Mouse (Mus musculus) embryonic facial prominence, embryonic 13.5 days (tissue): Measurements from ENCODE around the gene Dgkq. TPM values are rescaled to one million over a fixed set of nuclear protein-coding genes. Genes with fewer than 3 reads are reported as not detected.

Source experiments
- ATAC-seq: fragments of 200-750 bp; cut with Nextera tagmentation; 2 replicates; pipeline ENCODE4 v1.8.0; 2017; ENCODE audit warnings: low read depth; ENCODE audit not compliant: insufficient number of reproducible peaks, insufficient read depth, low FRiP score, low TSS enrichment
- H3K27ac ChIP-seq: fragments of 300-500 bp; sonication (generic); 2 replicates; pipeline ENCODE4 v1.5.1; 2015; ENCODE audit warnings: moderate library complexity, mild to moderate bottlenecking, inconsistent platforms
- H3K27me3 ChIP-seq: fragments of 300-500 bp; sonication (generic); 2 replicates; pipeline ENCODE4 v1.6.1; 2015; ENCODE audit warnings: mild to moderate bottlenecking, inconsistent platforms
- H3K36me3 ChIP-seq: fragments of 300-500 bp; sonication (generic); 2 replicates; pipeline ENCODE4 v1.6.1; 2015; ENCODE audit warnings: mild to moderate bottlenecking, inconsistent platforms
- H3K4me1 ChIP-seq: fragments of 300-500 bp; sonication (generic); 2 replicates; pipeline ENCODE4 v1.6.1; 2015; ENCODE audit warnings: inconsistent platforms
- H3K4me2 ChIP-seq: fragments of 300-500 bp; sonication (generic); 2 replicates; pipeline ENCODE4 v1.6.1; 2015; ENCODE audit warnings: moderate library complexity, mild to moderate bottlenecking, inconsistent platforms
- H3K4me3 ChIP-seq: fragments of 300-500 bp; sonication (generic); 2 replicates; pipeline ENCODE4 v1.5.1; 2015; ENCODE audit warnings: mild to moderate bottlenecking, inconsistent platforms
- H3K9ac ChIP-seq: fragments of 300-500 bp; sonication (generic); 2 replicates; pipeline ENCODE4 v1.6.1; 2015; ENCODE audit warnings: mild to moderate bottlenecking, inconsistent platforms
- H3K9me3 ChIP-seq: fragments of 300-500 bp; sonication (generic); 2 replicates; pipeline ENCODE4 v1.6.1; 2016; ENCODE audit warnings: inconsistent platforms
- WGBS: fragments of 180-500 bp; shearing (Covaris S2); methylation state at CpG from one replicate; pipeline ENCODE4 v1.1.7; 2015; ENCODE audit warnings: mixed read lengths; 5-methylcytosine and 5-hydroxymethylcytosine counted together
- polyA plus RNA-seq: library from polyadenylated mRNA; unstranded; fragments of >200 nt; fragmentation: Nextera tagmentation; extraction: Ambion mirVana; gene quantifications from 2 replicates; pipeline ENCODE4 v1.2.1, GENCODE M21; 2015

Gene Dgkq
- polyA plus RNA-seq, 1 experiment from 2014 or later, result 18.8 TPM

GRCm38 (mm10) chr5:108701341-108702021, 32.0 kb upstream of the Dgkq start:
- Histone ChIP-seq H3K4me1 (peaks cover 47% of the 10 kb centered on the region), H3K27me3 (no peaks in the 10 kb centered on the region), H3K4me3 (no peak overlapping the region), H3K9ac (no peak overlapping the region), H3K4me2 (no peak overlapping the region), H3K27ac (no peak overlapping the region), H3K9me3 (no peaks in the 10 kb centered on the region), H3K36me3 (peaks cover 55% of the 10 kb centered on the region)
- no peak for ATAC-seq
- WGBS, result 56% methylated on average over 10 of the region's 10 CpGs

- Histone ChIP-seq H3K9ac (0 out of 2 replicates have a peak overlapping the region, but pooled peaks have one; percentile 32), H3K27ac (peak overlapping the region; percentile 17; the same call in 1 of the 2 replicates), H3K36me3 (peaks cover 44% of the 10 kb centered on the region), H3K27me3 (no peaks in the 10 kb centered on the region), H3K4me2 (no peak overlapping the region), H3K9me3 (no peaks in the 10 kb centered on the region), H3K4me3 (no peak overlapping the region), H3K4me1 (peaks cover 58% of the 10 kb centered on the region)
- 15% methylated on average over 3 of the region's 3 CpGs for WGBS
- no peak for ATAC-seq
Measured at GRCm38 (mm10) chr5:108700346-108700745, 30.9 kb upstream of the Dgkq start.

GRCm38 (mm10) chr5:108697341-108697753, 27.9 kb upstream of the Dgkq start:
- Histone ChIP-seq H3K27me3 (no peaks in the 10 kb centered on the region), H3K36me3 (peaks cover 16% of the 10 kb centered on the region), H3K4me3 (no peak overlapping the region), H3K27ac (peak overlapping the region; percentile 78), H3K4me1 (peaks cover 64% of the 10 kb centered on the region), H3K4me2 (0 out of 2 replicates have a peak overlapping the region, but pooled peaks have one; percentile 9), H3K9ac (0 out of 2 replicates have a peak overlapping the region, but pooled peaks have one; percentile 57), H3K9me3 (no peaks in the 10 kb centered on the region)
- ATAC-seq, result no peak
- WGBS, result 35% methylated on average over 4 of the region's 4 CpGs

- no peak for ATAC-seq
- Histone ChIP-seq H3K4me2 (peak overlapping the region; percentile 9; the same call in 1 of the 2 replicates), H3K27me3 (no peaks in the 10 kb centered on the region), H3K27ac (peak overlapping the region; percentile 78), H3K9me3 (no peaks in the 10 kb centered on the region), H3K9ac (no peak overlapping the region), H3K4me1 (peaks cover 72% of the 10 kb centered on the region), H3K4me3 (no peak overlapping the region), H3K36me3 (peaks cover 11% of the 10 kb centered on the region)
- WGBS, result 50% methylated on average over 3 of the region's 3 CpGs
Measured at GRCm38 (mm10) chr5:108696542-108696941, 27.1 kb upstream of the Dgkq start.

GRCm38 (mm10) chr5:108695861-108696260, 26.4 kb upstream of the Dgkq start:
- no peaks in the 10 kb centered on the region for H3K27me3 ChIP-seq
- peak overlapping the region; percentile 80; the same call in 1 of the 2 replicates for H3K4me2 ChIP-seq
- 94% methylated on average over 12 of the region's 12 CpGs for WGBS
- no peaks in the 10 kb centered on the region for H3K9me3 ChIP-seq
- H3K4me3 ChIP-seq, result peak overlapping the region; percentile 91
- peaks cover 11% of the 10 kb centered on the region for H3K36me3 ChIP-seq
- peaks cover 68% of the 10 kb centered on the region for H3K4me1 ChIP-seq
- H3K27ac ChIP-seq, result no peak overlapping the region; the same call in 1 of the 2 replicates
- no peak for ATAC-seq
- peak overlapping the region; percentile 87; the same call in 1 of the 2 replicates for H3K9ac ChIP-seq

- H3K27ac ChIP-seq, result peak overlapping the region; percentile 69
- peak overlapping the region; percentile 91 for H3K4me3 ChIP-seq
- WGBS, result under 1% methylated on average over 97 of the region's 99 CpGs
- ATAC-seq, result peak; percentile 45
- H3K9me3 ChIP-seq, result no peaks in the 10 kb centered on the region
- no peaks in the 10 kb centered on the region for H3K27me3 ChIP-seq
- H3K9ac ChIP-seq, result peak overlapping the region; percentile 87
- H3K4me1 ChIP-seq, result peaks cover 56% of the 10 kb centered on the region
- H3K4me2 ChIP-seq, result peak overlapping the region; percentile 80
- peaks cover 11% of the 10 kb centered on the region for H3K36me3 ChIP-seq
Measured at GRCm38 (mm10) chr5:108694352-108695261, 25.1 kb upstream of the Dgkq start.

GRCm38 (mm10) chr5:108693872-108694288, 24.4 kb upstream of the Dgkq start:
- peak; percentile 91 for ATAC-seq
- Histone ChIP-seq H3K4me2 (peak overlapping the region; percentile 80), H3K9ac (peak overlapping the region; percentile 87), H3K27ac (peak overlapping the region; percentile 69), H3K9me3 (no peaks in the 10 kb centered on the region), H3K27me3 (no peaks in the 10 kb centered on the region), H3K36me3 (0 out of 2 replicates have a peak, but pooled peaks cover 6% of the 10 kb centered on the region), H3K4me1 (peaks cover 48% of the 10 kb centered on the region), H3K4me3 (peak overlapping the region; percentile 91)
- WGBS, result under 1% methylated on average over 40 of the region's 43 CpGs

- H3K4me3 ChIP-seq, result peak within 1 kb of the TSS; percentile 91
- WGBS, result 2% methylated on average over 16 of the region's 18 CpGs
- H3K27ac ChIP-seq, result no peak within 1 kb of the TSS
- peak within 1 kb of the TSS; percentile 80 for H3K4me2 ChIP-seq
- no peaks in the 10 kb centered on the region for H3K27me3 ChIP-seq
- no peak for ATAC-seq
- no peaks in the 10 kb centered on the region for H3K9me3 ChIP-seq
- no peaks in the 10 kb centered on the region for H3K36me3 ChIP-seq
- H3K4me1 ChIP-seq, result peaks cover 42% of the 10 kb centered on the region
- peak within 1 kb of the TSS; percentile 47 for H3K9ac ChIP-seq
Measured at GRCm38 (mm10) chr5:108692271-108692670, 22.8 kb upstream of the Dgkq start, which contains the start of gene Fgfrl1. Gene Fgfrl1 (plus strand): TSS chr5:108692382.

GRCm38 (mm10) chr5:108691152-108691551, 21.7 kb upstream of the Dgkq start:
- no peak for ATAC-seq
- H3K36me3 ChIP-seq, result no peaks in the 10 kb centered on the region
- H3K27ac ChIP-seq, result no peak overlapping the region
- no peak overlapping the region for H3K9ac ChIP-seq
- H3K27me3 ChIP-seq, result no peaks in the 10 kb centered on the region
- no peak overlapping the region for H3K4me2 ChIP-seq
- H3K4me1 ChIP-seq, result peaks cover 32% of the 10 kb centered on the region
- 74% methylated on average over 4 of the region's 4 CpGs for WGBS
- no peaks in the 10 kb centered on the region for H3K9me3 ChIP-seq
- H3K4me3 ChIP-seq, result no peak overlapping the region

GRCm38 (mm10) chr5:108689091-108689490, 19.6 kb upstream of the Dgkq start:
- Histone ChIP-seq H3K4me3 (no peak overlapping the region), H3K4me2 (no peak overlapping the region), H3K36me3 (peaks cover 4% of the 10 kb centered on the region; the same call in 1 of the 2 replicates), H3K27ac (no peak overlapping the region), H3K4me1 (peaks cover 20% of the 10 kb centered on the region), H3K9ac (no peak overlapping the region), H3K9me3 (no peaks in the 10 kb centered on the region), H3K27me3 (no peaks in the 10 kb centered on the region)
- WGBS, result 77% methylated on average over 5 of the region's 5 CpGs
- no peak for ATAC-seq

GRCm38 (mm10) chr5:108680871-108681270, 11.4 kb upstream of the Dgkq start:
- Histone ChIP-seq H3K36me3 (peaks cover 8% of the 10 kb centered on the region), H3K9ac (no peak overlapping the region), H3K27me3 (no peaks in the 10 kb centered on the region), H3K4me1 (peaks cover 14% of the 10 kb centered on the region), H3K4me2 (no peak overlapping the region), H3K4me3 (no peak overlapping the region), H3K27ac (no peak overlapping the region), H3K9me3 (no peaks in the 10 kb centered on the region)
- 92% methylated on average over 6 of the region's 6 CpGs for WGBS
- no peak for ATAC-seq
